Mouse (Mus musculus) embryonic facial prominence, embryonic 13.5 days (tissue): Measurements from ENCODE around the gene Pbx1. TPM values are rescaled to one million over a fixed set of nuclear protein-coding genes. Genes with fewer than 3 reads are reported as not detected.

ENCODE experiments used
- ATAC-seq: fragments of 200-750 bp; cut with Nextera tagmentation; 2 replicates; pipeline ENCODE4 v1.8.0; 2017; ENCODE audit warnings: low read depth; ENCODE audit not compliant: insufficient number of reproducible peaks, insufficient read depth, low FRiP score, low TSS enrichment
- H3K27ac ChIP-seq: fragments of 300-500 bp; sonication (generic); 2 replicates; pipeline ENCODE4 v1.5.1; 2015; ENCODE audit warnings: moderate library complexity, mild to moderate bottlenecking, inconsistent platforms
- H3K27me3 ChIP-seq: fragments of 300-500 bp; sonication (generic); 2 replicates; pipeline ENCODE4 v1.6.1; 2015; ENCODE audit warnings: mild to moderate bottlenecking, inconsistent platforms
- H3K36me3 ChIP-seq: fragments of 300-500 bp; sonication (generic); 2 replicates; pipeline ENCODE4 v1.6.1; 2015; ENCODE audit warnings: mild to moderate bottlenecking, inconsistent platforms
- H3K4me1 ChIP-seq: fragments of 300-500 bp; sonication (generic); 2 replicates; pipeline ENCODE4 v1.6.1; 2015; ENCODE audit warnings: inconsistent platforms
- H3K4me2 ChIP-seq: fragments of 300-500 bp; sonication (generic); 2 replicates; pipeline ENCODE4 v1.6.1; 2015; ENCODE audit warnings: moderate library complexity, mild to moderate bottlenecking, inconsistent platforms
- H3K4me3 ChIP-seq: fragments of 300-500 bp; sonication (generic); 2 replicates; pipeline ENCODE4 v1.5.1; 2015; ENCODE audit warnings: mild to moderate bottlenecking, inconsistent platforms
- H3K9ac ChIP-seq: fragments of 300-500 bp; sonication (generic); 2 replicates; pipeline ENCODE4 v1.6.1; 2015; ENCODE audit warnings: mild to moderate bottlenecking, inconsistent platforms
- H3K9me3 ChIP-seq: fragments of 300-500 bp; sonication (generic); 2 replicates; pipeline ENCODE4 v1.6.1; 2016; ENCODE audit warnings: inconsistent platforms
- WGBS: fragments of 180-500 bp; shearing (Covaris S2); methylation state at CpG from one replicate; pipeline ENCODE4 v1.1.7; 2015; ENCODE audit warnings: mixed read lengths; 5-methylcytosine and 5-hydroxymethylcytosine counted together
- polyA plus RNA-seq: library from polyadenylated mRNA; unstranded; fragments of >200 nt; fragmentation: Nextera tagmentation; extraction: Ambion mirVana; gene quantifications from 2 replicates; pipeline ENCODE4 v1.2.1, GENCODE M21; 2015

Pbx1 gene
- polyA plus RNA-seq, 1 experiment from 2014 or later: 47.7 TPM

DNA sequence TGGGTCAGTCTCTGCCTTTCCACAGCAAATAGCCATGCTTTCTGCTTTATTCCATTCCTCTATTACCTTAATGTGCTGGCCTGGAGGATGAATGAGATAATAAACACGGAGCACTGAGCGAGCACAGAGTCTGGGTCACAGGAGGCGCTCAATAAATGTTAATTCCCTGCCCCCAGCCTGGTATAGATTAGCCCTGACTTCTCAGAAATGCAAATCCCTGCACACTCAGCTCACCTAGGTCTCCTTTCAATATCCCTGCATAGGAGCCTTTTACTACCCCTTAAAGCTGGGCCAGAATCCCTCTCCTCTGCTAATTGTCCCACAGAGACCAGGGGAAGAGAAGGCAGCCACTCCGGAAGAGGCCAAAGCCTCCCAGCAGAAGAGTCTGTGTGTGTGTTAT, 304.1 kb downstream of the Pbx1 start:
- no peak overlapping the region for H3K4me2 ChIP-seq
- 53% methylated on average over 4 of the region's 4 CpGs for WGBS
- no peaks in the 10 kb centered on the region for H3K27me3 ChIP-seq
- H3K36me3 ChIP-seq: no peaks in the 10 kb centered on the region
- no peak for ATAC-seq
- H3K9ac ChIP-seq: no peak overlapping the region
- H3K4me3 ChIP-seq: no peak overlapping the region
- no peak overlapping the region for H3K27ac ChIP-seq
- no peaks in the 10 kb centered on the region for H3K9me3 ChIP-seq
- H3K4me1 ChIP-seq: no peaks in the 10 kb centered on the region

GRCm38 (mm10) chr1:168124643-168125490, 307.2 kb downstream of the Pbx1 start:
- Histone ChIP-seq H3K27me3 (no peaks in the 10 kb centered on the region), H3K4me1 (no peaks in the 10 kb centered on the region), H3K36me3 (no peaks in the 10 kb centered on the region), H3K4me3 (no peak overlapping the region), H3K4me2 (no peak overlapping the region), H3K9ac (no peak overlapping the region), H3K9me3 (no peaks in the 10 kb centered on the region), H3K27ac (no peak overlapping the region)
- ATAC-seq: no peak
- 82% methylated on average over 5 of the region's 5 CpGs for WGBS

- ATAC-seq: no peak
- Histone ChIP-seq H3K27ac (no peak overlapping the region), H3K4me2 (no peak overlapping the region), H3K4me1 (no peaks in the 10 kb centered on the region), H3K4me3 (no peak overlapping the region), H3K36me3 (no peaks in the 10 kb centered on the region), H3K27me3 (no peaks in the 10 kb centered on the region), H3K9ac (no peak overlapping the region), H3K9me3 (no peaks in the 10 kb centered on the region)
- 70% methylated on average over 5 of the region's 5 CpGs for WGBS
Measured at GRCm38 (mm10) chr1:168118077-168118476, 314.0 kb downstream of the Pbx1 start.

GRCm38 (mm10) chr1:168117367-168117766, 314.7 kb downstream of the Pbx1 start:
- Histone ChIP-seq H3K4me2 (no peak overlapping the region), H3K4me1 (no peaks in the 10 kb centered on the region)
- 78% methylated on average over 4 of the region's 4 CpGs for WGBS

GRCm38 (mm10) chr1:168109797-168110196, 322.3 kb downstream of the Pbx1 start:
- H3K27ac ChIP-seq: no peak overlapping the region
- 87% methylated on average over 8 of the region's 8 CpGs for WGBS

More at GRCm38 (mm10) chr1:168117367-168117766, 314.7 kb downstream of the Pbx1 start:
- no peak overlapping the region for H3K27ac ChIP-seq
- H3K9me3 ChIP-seq: no peaks in the 10 kb centered on the region
- H3K4me3 ChIP-seq: no peak overlapping the region
- no peak overlapping the region for H3K9ac ChIP-seq
- no peak for ATAC-seq
- no peaks in the 10 kb centered on the region for H3K36me3 ChIP-seq
- H3K27me3 ChIP-seq: no peaks in the 10 kb centered on the region

GRCm38 (mm10) chr1:168103821-168104220, 328.2 kb downstream of the Pbx1 start:
- Histone ChIP-seq H3K27ac (no peak overlapping the region), H3K4me3 (no peak overlapping the region), H3K9ac (no peak overlapping the region), H3K36me3 (no peaks in the 10 kb centered on the region), H3K4me2 (no peak overlapping the region), H3K9me3 (0 out of 2 replicates have a peak, but pooled peaks cover 3% of the 10 kb centered on the region), H3K4me1 (no peaks in the 10 kb centered on the region), H3K27me3 (no peaks in the 10 kb centered on the region)
- ATAC-seq: no peak
- 54% methylated on average over 2 of the region's 2 CpGs for WGBS

More at GRCm38 (mm10) chr1:168109797-168110196, 322.3 kb downstream of the Pbx1 start:
- H3K4me2 ChIP-seq: no peak overlapping the region
- no peaks in the 10 kb centered on the region for H3K36me3 ChIP-seq
- no peak overlapping the region for H3K9ac ChIP-seq
- no peaks in the 10 kb centered on the region for H3K27me3 ChIP-seq
- H3K4me3 ChIP-seq: no peak overlapping the region
- H3K9me3 ChIP-seq: no peaks in the 10 kb centered on the region
- ATAC-seq: no peak
- H3K4me1 ChIP-seq: no peaks in the 10 kb centered on the region

DNA sequence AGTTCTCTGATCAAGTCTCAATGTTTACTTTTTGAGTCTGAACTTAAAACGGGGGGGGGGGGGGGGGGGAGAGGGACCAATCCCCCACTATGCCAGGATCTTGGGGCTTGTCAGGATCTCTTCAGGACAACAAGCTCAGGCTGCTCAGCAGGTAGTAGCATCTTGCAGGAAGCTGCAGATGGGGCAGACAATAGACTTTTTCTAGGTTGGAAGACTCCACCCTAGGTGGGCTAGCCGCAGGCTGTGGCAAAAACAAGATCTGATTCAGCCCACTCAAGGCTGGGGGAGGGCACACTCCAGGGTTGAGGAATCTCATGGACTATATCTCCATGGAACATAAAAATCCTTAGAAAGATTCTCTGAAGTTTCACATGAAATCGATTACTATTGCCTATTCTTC, 330.6 kb downstream of the Pbx1 start:
- Histone ChIP-seq H3K9me3 (0 out of 2 replicates have a peak, but pooled peaks cover 3% of the 10 kb centered on the region), H3K4me1 (no peaks in the 10 kb centered on the region), H3K27me3 (no peaks in the 10 kb centered on the region), H3K27ac (no peak overlapping the region), H3K9ac (no peak overlapping the region), H3K4me3 (no peak overlapping the region), H3K36me3 (no peaks in the 10 kb centered on the region), H3K4me2 (no peak overlapping the region)
- ATAC-seq: no peak
- WGBS: 67% methylated on average over 3 of the region's 3 CpGs

DNA sequence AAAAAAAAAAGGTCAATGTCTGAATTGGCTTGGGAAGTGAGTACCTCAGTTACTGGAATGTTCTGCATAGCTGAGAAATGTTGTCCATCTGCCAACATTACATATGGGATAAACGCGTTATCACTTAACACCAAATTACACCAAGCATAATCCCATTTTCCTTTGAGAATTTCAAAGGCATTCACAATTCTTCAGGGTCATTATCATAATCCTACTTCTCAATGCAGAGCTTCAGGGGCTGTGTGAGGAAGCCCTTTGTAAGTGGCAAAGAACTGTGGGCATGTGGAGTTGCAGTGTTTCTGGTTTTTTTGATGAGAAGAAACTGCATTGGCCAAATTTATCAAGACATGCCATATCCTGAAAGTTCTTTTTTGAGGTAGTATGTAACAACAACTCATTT, 333.3 kb downstream of the Pbx1 start:
- ATAC-seq: no peak
- no peaks in the 10 kb centered on the region for H3K36me3 ChIP-seq
- H3K27me3 ChIP-seq: no peaks in the 10 kb centered on the region
- no peak overlapping the region for H3K4me3 ChIP-seq
- 67% methylated on average over 2 of the region's 2 CpGs for WGBS
- H3K27ac ChIP-seq: no peak overlapping the region
- H3K4me1 ChIP-seq: no peaks in the 10 kb centered on the region
- no peak overlapping the region for H3K4me2 ChIP-seq
- H3K9me3 ChIP-seq: 0 out of 2 replicates have a peak, but pooled peaks cover 3% of the 10 kb centered on the region
- no peak overlapping the region for H3K9ac ChIP-seq

GRCm38 (mm10) chr1:168094671-168095070, 337.4 kb downstream of the Pbx1 start:
- H3K9ac ChIP-seq: no peak overlapping the region
- ATAC-seq: no peak
- no peaks in the 10 kb centered on the region for H3K36me3 ChIP-seq
- H3K4me2 ChIP-seq: no peak overlapping the region
- no peak overlapping the region for H3K4me3 ChIP-seq
- 44% methylated on average over 4 of the region's 4 CpGs for WGBS
- no peak overlapping the region for H3K27ac ChIP-seq
- no peaks in the 10 kb centered on the region for H3K9me3 ChIP-seq
- no peaks in the 10 kb centered on the region for H3K4me1 ChIP-seq
- H3K27me3 ChIP-seq: no peaks in the 10 kb centered on the region

GRCm38 (mm10) chr1:168093044-168093443, 339.0 kb downstream of the Pbx1 start:
- no peak overlapping the region for H3K4me2 ChIP-seq

DNA sequence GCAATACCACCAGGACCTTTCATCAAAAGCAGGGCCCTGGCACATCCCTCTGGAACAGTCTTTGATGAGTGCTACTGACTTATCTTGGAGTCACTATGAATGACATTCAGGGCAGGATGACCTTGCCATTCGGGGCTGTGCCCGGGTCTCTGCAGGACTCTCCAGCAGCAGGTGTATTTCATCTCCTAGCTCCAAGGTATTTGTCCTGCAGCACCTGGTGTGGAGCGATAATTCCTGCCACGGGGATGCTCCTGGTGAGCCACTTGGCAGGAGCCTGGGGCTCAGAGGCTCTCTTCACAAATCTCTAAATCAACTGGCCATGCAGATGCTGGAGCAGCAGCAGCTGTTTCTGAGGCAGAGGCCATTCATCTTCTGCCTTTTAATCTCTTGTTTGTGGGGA, 340.4 kb downstream of the Pbx1 start:
- WGBS: 63% methylated on average over 4 of the region's 4 CpGs
- H3K36me3 ChIP-seq: no peaks in the 10 kb centered on the region
- no peak overlapping the region for H3K9ac ChIP-seq
- H3K4me1 ChIP-seq: 0 out of 2 replicates have a peak, but pooled peaks cover 3% of the 10 kb centered on the region
- H3K27ac ChIP-seq: no peak overlapping the region
- no peak overlapping the region for H3K4me2 ChIP-seq
- H3K9me3 ChIP-seq: no peaks in the 10 kb centered on the region
- H3K27me3 ChIP-seq: no peaks in the 10 kb centered on the region
- H3K4me3 ChIP-seq: no peak overlapping the region
- ATAC-seq: no peak

More at GRCm38 (mm10) chr1:168093044-168093443, 339.0 kb downstream of the Pbx1 start:
- no peak for ATAC-seq
- H3K4me3 ChIP-seq: no peak overlapping the region
- H3K9me3 ChIP-seq: no peaks in the 10 kb centered on the region
- 82% methylated on average over 2 of the region's 2 CpGs for WGBS
- H3K4me1 ChIP-seq: no peaks in the 10 kb centered on the region
- H3K9ac ChIP-seq: no peak overlapping the region
- H3K27me3 ChIP-seq: no peaks in the 10 kb centered on the region
- no peaks in the 10 kb centered on the region for H3K36me3 ChIP-seq
- no peak overlapping the region for H3K27ac ChIP-seq

DNA sequence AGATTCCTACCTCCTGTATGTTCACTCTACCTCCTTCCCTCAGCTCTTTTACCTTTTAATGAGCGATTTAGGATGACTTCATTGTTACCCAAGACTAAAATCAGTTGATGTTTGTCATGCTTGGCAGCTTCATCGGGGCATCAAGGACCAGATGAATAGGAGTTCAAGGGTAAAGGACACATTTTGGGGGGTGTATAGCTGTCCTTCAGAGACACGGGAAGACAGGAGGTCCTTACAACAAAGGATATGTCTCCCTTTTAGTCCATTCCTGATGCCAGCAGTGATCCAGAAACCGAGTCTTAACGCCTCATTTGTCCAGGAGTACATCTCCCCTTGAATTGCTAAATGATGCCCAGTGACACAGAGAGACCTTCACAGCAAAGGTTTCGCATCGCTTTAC, 343.4 kb downstream of the Pbx1 start:
- H3K4me3 ChIP-seq: no peak overlapping the region

More for the DNA sequence above, 343.4 kb downstream of the Pbx1 start:
- no peak for ATAC-seq
- Histone ChIP-seq H3K27me3 (no peaks in the 10 kb centered on the region), H3K27ac (no peak overlapping the region), H3K36me3 (no peaks in the 10 kb centered on the region), H3K9ac (no peak overlapping the region), H3K4me1 (0 out of 2 replicates have a peak, but pooled peaks cover 3% of the 10 kb centered on the region), H3K4me2 (no peak overlapping the region), H3K9me3 (no peaks in the 10 kb centered on the region)
- WGBS: 80% methylated on average over 7 of the region's 7 CpGs
